Mouse (Mus musculus) liver (tissue): ENCODE measurements around the gene Efnb2.

Source experiments
- DNase-seq: peaks from one replicate; pipeline ENCODE4 v3.0.0-alpha.2; 2020; ENCODE audit warnings: mixed read lengths

Gene Efnb2

DNA sequence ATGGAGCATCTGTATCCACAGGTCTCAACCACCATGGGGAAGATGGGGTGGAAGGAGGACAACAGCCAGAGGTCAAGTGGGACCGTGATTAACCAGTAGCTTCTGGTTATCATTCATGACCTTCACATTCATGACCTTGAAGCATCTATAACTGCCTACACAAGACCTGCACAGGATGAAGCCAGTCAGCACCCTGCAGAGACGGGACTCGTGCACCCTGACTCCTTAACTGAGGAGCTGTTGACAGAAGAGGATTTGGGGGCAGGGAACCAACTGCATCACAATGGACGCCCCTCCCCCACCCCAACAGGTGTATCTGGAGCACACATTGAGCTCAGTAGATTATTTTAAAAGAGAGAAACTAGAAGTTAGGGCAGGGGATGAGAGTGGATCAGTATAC, 49.1 kb downstream of the Efnb2 start:
- no peak for DNase-seq

DNA sequence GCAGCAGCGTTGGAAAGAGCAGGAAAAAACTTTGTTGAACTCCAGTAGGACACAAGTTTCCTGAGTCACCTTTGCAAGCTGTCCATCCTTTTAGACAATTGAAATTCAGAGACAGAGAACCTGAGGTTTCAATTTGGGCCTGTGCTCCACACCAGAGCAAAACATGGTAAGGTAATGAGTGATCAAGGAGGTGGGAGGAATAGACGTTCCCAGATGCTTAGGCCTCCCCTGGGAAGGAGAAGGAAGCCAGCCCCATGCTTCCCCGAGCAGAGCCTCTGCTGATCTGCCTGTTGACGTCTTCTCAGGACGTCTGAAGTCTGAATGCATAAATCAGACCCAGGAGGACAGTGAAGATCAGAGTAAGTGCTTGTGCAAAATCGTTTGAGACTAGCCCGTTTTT, 51.3 kb downstream of the Efnb2 start:
- DNase-seq = no peak

DNA sequence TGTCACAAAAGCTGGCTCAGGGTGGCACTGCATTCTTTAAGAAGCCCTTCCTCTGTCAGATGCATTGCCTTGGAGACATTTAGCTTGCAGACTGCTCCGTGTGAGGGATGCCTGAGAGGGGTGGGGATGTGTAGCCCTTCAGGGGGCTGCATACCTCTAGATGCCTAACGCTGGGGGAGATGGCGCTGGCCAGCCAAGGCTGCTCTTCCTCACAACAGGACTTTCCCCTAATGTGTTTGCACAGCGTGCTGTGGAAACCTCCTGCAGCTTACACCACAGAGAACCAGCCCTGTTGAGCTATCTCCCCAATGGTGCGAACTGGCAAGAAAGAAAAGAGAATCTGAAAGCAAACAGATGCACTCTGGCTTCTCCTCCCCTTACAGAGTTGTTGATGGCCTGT, 51.9 kb downstream of the Efnb2 start:
- DNase-seq = no peak

DNA sequence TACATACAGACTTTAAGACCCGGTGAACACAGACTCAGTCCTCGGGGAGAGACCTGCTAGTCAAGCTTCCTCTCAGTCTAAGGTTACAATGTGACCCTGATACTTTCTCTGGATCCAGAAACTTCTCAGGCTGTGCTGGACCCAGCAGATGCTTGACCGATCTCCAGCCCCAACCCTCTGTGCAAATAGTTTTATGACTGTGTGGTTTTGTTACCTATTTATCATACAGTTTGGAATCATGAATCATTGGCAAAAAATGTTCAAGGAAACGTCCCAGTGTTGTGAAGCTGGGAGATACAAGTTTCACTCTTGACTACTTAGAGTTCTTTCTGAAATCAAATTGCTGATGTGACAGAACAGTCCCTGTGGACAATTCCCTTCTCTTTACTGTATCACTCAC, 55.4 kb downstream of the Efnb2 start:
- no peak for DNase-seq

DNA sequence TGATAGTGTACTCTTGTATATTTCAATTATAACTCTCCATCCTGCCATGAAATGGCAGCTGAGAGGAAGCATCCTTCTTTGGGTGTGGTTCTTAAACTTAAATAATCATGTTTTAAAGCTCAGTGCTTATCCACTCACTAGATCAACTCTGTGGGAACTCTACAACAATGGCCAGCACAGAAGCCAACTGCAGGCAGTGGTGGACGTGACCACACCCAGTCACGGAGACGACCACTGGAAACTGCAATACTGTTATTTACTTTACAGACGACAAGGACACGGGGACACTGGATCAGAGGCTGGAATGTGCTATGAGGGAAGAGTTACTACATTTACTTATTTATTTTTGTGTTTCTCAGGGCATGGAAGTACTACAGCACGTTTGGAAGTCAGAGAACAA, 57.2 kb downstream of the Efnb2 start:
- no peak for DNase-seq

- no peak for DNase-seq
These were observed 58.2 kb downstream of the Efnb2 start for GRCm38 (mm10) chr8:8602616-8603461.

- no peak for DNase-seq
These were observed 61.1 kb downstream of the Efnb2 start for GRCm38 (mm10) chr8:8599931-8600330.

GRCm38 (mm10) chr8:8597434-8597833, 63.6 kb downstream of the Efnb2 start:
- DNase-seq = no peak

DNA sequence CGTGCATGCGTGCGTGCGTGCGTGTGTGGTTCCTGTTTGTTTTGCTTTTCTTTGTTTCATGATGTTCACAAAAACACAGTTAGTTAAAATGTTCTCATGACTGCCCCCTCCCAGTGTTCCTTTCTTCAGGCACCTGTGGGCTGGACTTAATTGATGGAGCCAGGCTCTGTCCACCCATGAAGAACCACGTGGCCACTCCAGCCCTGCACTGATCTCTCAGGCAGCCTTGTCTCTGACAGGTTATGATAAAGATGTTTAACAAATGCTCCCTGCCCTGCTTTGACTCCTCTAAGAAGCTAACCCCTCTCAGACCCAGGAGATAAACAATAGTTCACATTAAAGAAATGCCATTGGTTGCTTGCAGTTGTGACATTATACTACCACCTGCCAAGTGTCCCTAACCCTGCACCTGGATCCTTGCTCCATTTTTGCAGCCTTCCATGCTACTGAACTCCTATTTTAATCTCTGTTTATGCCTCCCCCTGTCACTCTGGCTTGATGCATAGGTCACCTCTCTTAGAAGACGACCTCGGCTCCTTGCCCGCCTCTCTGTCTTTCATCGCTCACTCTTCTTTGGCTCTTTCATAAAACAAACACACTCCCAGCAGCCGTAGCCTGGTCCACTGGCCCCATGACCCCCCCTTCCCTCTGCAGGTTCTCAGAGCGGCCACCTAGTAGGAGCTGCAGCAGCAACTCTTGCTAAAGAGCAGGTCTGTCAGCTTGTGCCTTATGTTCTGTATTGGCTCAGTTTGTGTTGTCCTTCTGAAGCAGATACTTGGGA, 65.0 kb downstream of the Efnb2 start:
- no peak for DNase-seq

GRCm38 (mm10) chr8:8593812-8594211, 67.2 kb downstream of the Efnb2 start:
- no peak for DNase-seq

DNA sequence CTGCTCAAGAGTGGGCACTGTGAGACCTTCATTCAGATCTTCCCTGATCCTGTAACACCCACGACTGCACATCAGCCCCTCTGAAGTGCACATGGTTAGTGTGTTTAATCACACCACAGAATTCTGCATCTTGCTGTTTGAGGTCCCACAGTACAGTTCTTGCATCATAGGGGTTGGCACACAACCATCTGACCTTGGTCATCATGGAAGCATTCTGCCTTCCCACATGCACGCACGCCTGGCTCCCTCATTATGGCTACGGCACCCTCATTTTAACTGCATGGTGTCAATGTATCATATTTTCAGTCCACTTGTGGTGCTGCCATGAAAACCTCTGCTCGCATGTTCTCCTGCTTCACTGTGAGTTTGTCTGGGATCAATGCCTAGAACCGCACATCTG, 67.7 kb downstream of the Efnb2 start:
- no peak for DNase-seq

DNA sequence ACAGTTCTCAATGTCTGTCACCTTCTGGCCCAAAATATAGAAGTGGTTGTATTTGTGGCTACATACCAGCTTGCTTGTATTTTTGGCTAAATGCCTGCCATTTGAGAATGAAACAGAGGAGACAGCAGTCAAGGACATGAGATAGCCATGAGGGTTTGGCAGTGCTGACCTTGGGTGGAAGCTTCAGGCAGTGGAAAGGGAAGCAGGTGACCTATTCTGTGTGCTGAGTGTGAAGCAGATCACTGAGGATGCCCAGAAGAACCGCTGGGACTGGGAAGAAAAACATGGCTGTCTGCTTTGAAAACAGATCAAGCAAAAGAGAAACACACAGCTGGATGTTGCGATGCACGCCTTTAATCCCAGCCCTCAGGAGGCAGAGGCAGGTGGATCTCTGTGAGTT, 68.7 kb downstream of the Efnb2 start:
- DNase-seq = no peak

DNA sequence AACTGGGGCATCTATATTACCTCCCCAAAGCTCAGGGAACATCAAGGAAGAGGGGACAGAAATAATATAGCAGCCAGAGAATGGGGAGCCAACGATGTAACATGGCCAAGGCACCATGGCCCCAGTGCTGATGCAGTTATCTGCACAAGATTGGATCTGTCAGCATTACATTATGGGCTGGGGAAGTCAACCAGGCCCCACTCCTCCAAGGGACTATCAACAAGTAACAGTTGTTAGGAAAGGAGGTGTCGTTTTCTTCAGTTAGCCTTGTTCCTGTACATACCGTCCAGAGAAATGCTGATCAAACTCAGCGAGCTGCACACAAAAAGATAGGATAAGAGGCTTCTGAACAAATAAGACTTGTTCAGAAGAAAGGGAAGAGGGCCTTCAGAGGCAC, 77.1 kb downstream of the Efnb2 start:
- DNase-seq = peak; percentile 20

- DNase-seq = no peak
These were observed 77.6 kb downstream of the Efnb2 start for GRCm38 (mm10) chr8:8583290-8583980.

GRCm38 (mm10) chr8:8577770-8578303, 83.2 kb downstream of the Efnb2 start:
- DNase-seq = no peak

- DNase-seq = no peak
These were observed 84.2 kb downstream of the Efnb2 start for GRCm38 (mm10) chr8:8576833-8577232.

DNA sequence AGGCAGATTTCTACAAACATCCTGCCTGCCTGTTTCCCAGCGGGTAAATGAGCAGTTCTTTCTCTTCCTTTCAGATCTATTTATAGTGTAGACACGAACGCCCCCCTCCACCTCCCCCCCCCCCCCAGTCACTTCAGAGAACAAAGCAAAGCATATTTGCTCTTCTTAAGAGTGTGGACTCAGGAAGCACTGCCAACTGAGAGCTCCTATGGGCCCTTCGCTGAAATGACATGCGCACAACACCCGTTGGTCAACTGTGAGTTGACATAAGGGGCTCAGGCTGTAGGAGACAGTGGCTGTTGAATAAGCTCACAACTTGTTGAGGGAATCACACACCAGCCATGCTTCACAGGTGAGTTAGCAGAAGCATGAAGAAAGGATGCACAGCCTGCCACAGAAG, 84.8 kb downstream of the Efnb2 start:
- DNase-seq = no peak

- no peak for DNase-seq
These were observed 86.2 kb downstream of the Efnb2 start for GRCm38 (mm10) chr8:8574521-8575499.

DNA sequence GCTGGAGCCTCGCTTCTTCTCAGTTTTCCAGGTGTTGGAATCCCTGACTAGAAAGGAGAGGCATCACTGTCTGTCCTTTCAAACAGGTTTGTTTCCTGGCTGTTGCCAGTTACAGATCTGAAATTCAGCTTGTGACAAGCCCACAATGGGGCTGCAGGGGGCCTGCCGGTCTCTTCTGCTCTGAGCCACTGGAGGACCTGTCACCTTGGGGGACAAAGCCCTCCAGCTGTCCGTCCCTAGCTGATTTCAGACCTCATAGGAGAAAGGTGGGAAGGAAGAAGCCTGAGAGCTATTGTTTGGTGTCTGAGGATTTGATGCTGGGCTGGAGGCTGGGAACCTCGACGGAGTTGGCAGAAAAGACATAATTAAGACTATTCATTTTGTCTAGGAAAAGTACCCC, 88.8 kb downstream of the Efnb2 start:
- no peak for DNase-seq

- no peak for DNase-seq
These were observed 89.3 kb downstream of the Efnb2 start for GRCm38 (mm10) chr8:8571625-8572215.

GRCm38 (mm10) chr8:8569280-8569679, 91.8 kb downstream of the Efnb2 start:
- no peak for DNase-seq
